Comparison of ENCODE assay signal across 8 mouse cellular contexts in the genomic region with DNA sequence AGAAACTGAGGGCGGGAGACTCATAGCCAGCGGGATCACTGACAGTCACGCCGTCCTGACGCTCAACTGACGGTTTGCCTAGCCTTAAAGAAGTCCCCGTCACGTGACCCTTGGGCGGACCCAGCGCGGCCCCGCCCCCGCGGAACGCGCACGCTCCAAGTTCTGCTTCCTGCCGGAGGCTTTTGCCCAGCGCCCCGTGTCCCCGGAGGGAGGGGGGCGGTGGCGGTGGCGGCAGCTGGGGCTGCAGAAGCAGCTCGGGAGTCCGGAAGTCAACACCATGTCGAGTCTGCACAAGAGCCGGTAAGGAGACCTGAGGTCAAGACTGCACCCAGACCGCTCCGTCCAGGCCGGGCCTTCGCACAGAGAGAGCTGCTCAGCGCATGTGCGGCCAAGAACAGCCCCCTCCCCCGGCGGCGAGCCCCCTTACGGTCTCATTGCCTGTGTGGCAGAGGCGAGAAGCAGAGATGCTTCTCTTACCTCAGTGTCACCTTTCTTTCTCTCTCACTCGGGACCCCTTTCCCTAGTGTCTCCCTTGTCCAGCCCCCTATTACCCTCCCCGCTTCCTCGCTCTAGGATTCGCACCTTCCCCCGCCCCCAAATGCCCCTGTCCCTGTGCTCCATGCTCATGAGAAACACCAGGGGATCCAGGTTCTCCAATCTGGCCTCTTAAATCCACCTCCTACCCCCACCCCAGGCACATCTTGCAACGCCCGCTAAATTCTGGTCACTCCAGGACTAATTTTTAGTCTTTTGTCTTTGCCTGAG. TPM values are rescaled to one million over a fixed set of nuclear protein-coding genes. Genes with fewer than 3 reads are reported as not detected.
A peak's percentile ranks its signal among the peaks of the same experiment; 100 is the strongest.
DNase-seq lines count a peak whose midpoint lies in the region; ATAC-seq and TF ChIP-seq lines count a peak whose summit lies in the region.

A gene (plus strand): TSS at position 134 of the 765 bp plus-strand sequence.

- in situ Hi-C loops in ES-E14 (cut with MboI; ENCODE audit: low sequenced_read_pairs in 2 of 2, unreplicated experiment in 2 of 2), result no loop called here

- TF ChIP-seq CTCF in lung, adult 2 months (IDR thresholded peaks at IDR 0.05; ENCODE audit: insufficient read depth, low read length), result no peak

- peak; percentile 97; the same call in 1 of the 2 replicates for TF ChIP-seq POLR2A in lung, adult 2 months (IDR thresholded peaks at IDR 0.05; ENCODE audit: borderline replicate concordance, extremely low read depth, low read depth, low read length)

- H3K36me3 ChIP-seq in ES-E14 (ENCODE audit: control insufficient read depth, insufficient read depth, low read length, poor library complexity, severe bottlenecking), result peaks cover 13% of the 10 kb centered on the region
- peaks cover 16% of the 10 kb centered on the region for H3K36me3 ChIP-seq in forebrain, embryonic 15.5 days

- intact Hi-C loops in heart, postnatal 25 days (cut with DNase I), result no loop called here

- H3K9me3 ChIP-seq in ES-E14 (ENCODE audit: control insufficient read depth, insufficient read depth, low read depth, low read length), result no peaks in the 10 kb centered on the region
- no peaks in the 10 kb centered on the region for H3K9me3 ChIP-seq in forebrain, embryonic 15.5 days

- H3K4me3 ChIP-seq in ES-E14 (ENCODE audit: insufficient read depth in 1 of 2, low read depth in 1 of 2, low read length in 2 of 2, poor library complexity in 1 of 2, severe bottlenecking in 1 of 2), result peak within 1 kb of the TSS; percentile 86 to 92
- peak within 1 kb of the TSS; percentile 94 for H3K4me3 ChIP-seq in forebrain, embryonic 15.5 days
- H3K4me3 ChIP-seq in lung, adult 2 months (replicated peaks; ENCODE audit: extremely low read depth, low read depth, low read length), result peak within 1 kb of the TSS; percentile 86

- H3K27me3 ChIP-seq in forebrain, embryonic 15.5 days, result no peaks in the 10 kb centered on the region

- DNase-seq in ES-E14 (ENCODE audit: low read depth, low spot score), result peak; percentile 89
- DNase-seq in cerebellum, adult 11-12 months, result peak; percentile 96
- peak; percentile 97 for DNase-seq in heart, postnatal 25 days (ENCODE audit: low spot score)
- peak; percentile 96 to 99 for DNase-seq in layer of hippocampus, adult 18-20 months (ENCODE audit: low spot score in 2 of 2)
- peak; percentile 99 for DNase-seq in lung, adult 2 months
- DNase-seq in thymus, adult 18-20 months, result peak; percentile 98 to 99

- WGBS in forebrain, embryonic 15.5 days, result under 1% methylated on average over 46 of the region's 46 CpGs
- under 1% methylated on average over 46 of the region's 46 CpGs for WGBS in lung, adult 2 months

- peak within 1 kb of the TSS; percentile 79 for H3K9ac ChIP-seq in ES-E14 (ENCODE audit: insufficient read depth, low read depth, low read length, poor library complexity, severe bottlenecking)
- H3K9ac ChIP-seq in forebrain, embryonic 15.5 days (replicated peaks), result peak within 1 kb of the TSS; percentile 82

- ATAC-seq in forebrain, embryonic 15.5 days (replicated peaks), result peak; percentile 94
- ATAC-seq in neutrophil, adult 5-6 weeks (ENCODE audit: extremely low read depth, insufficient number of reproducible peaks, low FRiP score, poor library complexity, severe bottlenecking), result peak; percentile 88

- H3K4me1 ChIP-seq in ES-E14 (ENCODE audit: control insufficient read depth in 2 of 2, insufficient read depth in 2 of 2, low read length in 2 of 2, poor library complexity in 1 of 2), result peaks cover 5 to 10% of the 10 kb centered on the region in 2 experiments; a peak in 3 of 4 replicates
- peaks cover 21% of the 10 kb centered on the region for H3K4me1 ChIP-seq in forebrain, embryonic 15.5 days
- 0 out of 2 replicates have a peak, but pooled peaks cover 6% of the 10 kb centered on the region for H3K4me1 ChIP-seq in lung, adult 2 months (ENCODE audit: control insufficient read depth, insufficient read depth, low read length)

- peak within 1 kb of the TSS; percentile 80 for H3K4me2 ChIP-seq in forebrain, embryonic 15.5 days (replicated peaks)

- peak within 1 kb of the TSS; percentile 69 for H3K27ac ChIP-seq in ES-E14 (ENCODE audit: insufficient read depth, low read depth, low read length, poor library complexity, severe bottlenecking)
- H3K27ac ChIP-seq in forebrain, embryonic 15.5 days (replicated peaks), result peak within 1 kb of the TSS; percentile 78

TF ChIP-seq in ES-E14, 5 proteins besides CTCF, POLR2A, EP300 and RAD21:
- TF ChIP-seq ZNF384 (IDR thresholded peaks at IDR 0.05; ENCODE audit: low read depth, low read length), result no peak
- TF ChIP-seq HCFC1 (IDR thresholded peaks at IDR 0.05; ENCODE audit: borderline replicate concordance, insufficient read depth, low read length), result peak; percentile 82
- no peak for TF ChIP-seq ZC3H11A (IDR thresholded peaks at IDR 0.05; ENCODE audit: borderline replicate concordance, low read depth, low read length)
- TF ChIP-seq CHD2 (IDR thresholded peaks at IDR 0.05; ENCODE audit: low read depth, low read length), result no peak
- TF ChIP-seq MAFK (IDR thresholded peaks at IDR 0.05; ENCODE audit: insufficient read depth, low read depth, low read length), result no peak

RNA-seq across cellular contexts. Expression of the gene that starts here (rescaled TPM):
- 62.4 and 65.9 TPM in 2 replicates for total RNA-seq in ES-E14 (2012; rRNA removed)
- polyA plus RNA-seq in forebrain, embryonic 15.5 days (2015; fragmentation: Nextera tagmentation; extraction: Ambion mirVana), result 9.7 and 10.9 TPM in 2 replicates
- 10 to 100 TPM; 19.9 to 23.0 TPM for total RNA-seq in heart, postnatal 25 days (2021)
- total RNA-seq in layer of hippocampus, adult 18-20 months (2021), result 10 to 100 TPM; 51.1 to 54.7 TPM
- polyA plus RNA-seq in lung, adult 2 months (2012; rRNA removed), result 43.3 and 56.6 TPM in 2 replicates
- total RNA-seq in neutrophil, adult 5-6 weeks (2017), result 40.9 and 50.9 TPM in 2 replicates

Comparison
In these comparisons a context has a peak if more than half of its experiments do, and no peak if none do; other contexts are left out.
1. Peak in every context shown above with its lines: DNase-seq, ATAC-seq, H3K4me3 ChIP-seq and H3K27ac ChIP-seq.